Mouse (Mus musculus) WW6 (cell line): ENCODE measurements at regions not wholly inside any gene's neighbourhood (a gene's known extent, or its start where the extent isn't known, plus 50 kb on each side); places are given as distances from the start of the nearest gene placed in this dataset.

Experiments
- DNase-seq: peaks from one replicate; pipeline ENCODE4 v3.0.0-alpha.2; 2013; ENCODE audit warnings: low read depth, low spot score

DNA sequence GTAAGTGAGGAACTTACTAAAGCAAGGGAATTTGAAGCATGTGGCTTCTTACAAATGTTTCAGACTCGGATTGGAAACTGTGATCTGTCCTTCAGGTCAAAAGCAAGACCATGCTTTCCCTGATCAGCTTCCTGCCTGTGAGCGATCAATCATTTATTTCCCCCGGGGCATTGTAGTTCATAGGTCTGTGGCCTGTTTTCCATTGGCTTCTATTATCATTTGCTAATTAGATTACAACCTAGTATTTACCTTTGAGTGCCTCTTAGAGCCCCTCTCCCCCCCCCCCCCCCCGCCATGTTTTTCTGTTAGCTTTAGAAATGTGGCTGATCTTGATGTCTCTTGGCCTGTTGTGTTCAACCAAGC lies 634.1 kb downstream of the Epha4 start:
- DNase-seq, result no peak

DNA sequence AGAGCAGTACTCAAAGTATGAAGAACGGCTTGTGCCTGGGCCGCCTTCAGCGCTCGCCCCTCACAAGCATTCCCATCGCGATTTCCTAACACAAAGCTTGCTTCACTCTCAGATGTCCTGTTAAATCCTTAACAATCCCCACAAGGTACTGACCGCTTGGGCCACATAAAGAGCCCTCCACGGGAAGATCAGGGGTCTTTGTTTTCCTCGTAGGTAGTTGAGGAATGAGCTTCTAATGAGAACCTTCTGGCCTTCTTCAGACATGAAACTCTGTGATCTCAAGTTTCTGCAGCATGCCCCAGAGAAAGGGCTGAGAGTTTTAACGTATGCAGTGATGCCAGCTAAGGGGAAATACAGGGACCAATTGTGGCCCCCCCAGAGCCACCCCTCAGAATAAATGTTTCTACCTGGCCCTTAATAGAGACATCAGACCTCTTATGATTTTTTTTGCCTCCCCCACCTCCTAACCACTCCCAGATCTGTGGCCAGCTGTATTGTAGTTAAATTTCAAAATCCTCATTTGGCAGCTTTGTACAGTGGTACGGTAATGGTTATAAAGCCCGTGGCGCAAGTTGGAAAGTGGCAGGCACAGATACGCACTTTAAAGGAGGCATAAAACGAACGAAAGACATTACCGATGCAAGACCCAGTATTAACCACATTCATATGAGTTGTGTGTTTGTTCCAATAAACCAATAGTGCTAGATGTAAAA lies 618.6 kb downstream of the Epha4 start:
- DNase-seq, result no peak

DNA sequence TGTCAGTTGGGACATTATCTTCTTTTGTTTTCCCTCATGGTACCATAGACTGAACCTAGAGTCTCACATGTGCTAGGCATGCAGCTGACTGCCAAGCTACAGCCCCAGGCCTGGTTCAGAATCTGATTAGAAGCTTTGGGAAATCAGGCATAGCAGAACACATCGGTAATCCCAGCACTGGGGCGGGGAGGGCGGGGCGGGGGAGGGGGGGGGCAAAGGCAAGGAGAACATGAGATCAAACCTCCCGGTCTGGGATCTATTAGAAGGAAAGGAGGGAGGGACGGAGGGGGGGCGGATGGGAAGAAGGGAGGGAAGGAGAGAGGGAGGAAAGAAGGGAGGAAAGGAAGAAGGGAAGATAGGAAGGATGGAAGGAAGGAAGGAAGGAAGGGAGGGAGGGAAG lies 617.5 kb downstream of the Epha4 start:
- no peak for DNase-seq

DNA sequence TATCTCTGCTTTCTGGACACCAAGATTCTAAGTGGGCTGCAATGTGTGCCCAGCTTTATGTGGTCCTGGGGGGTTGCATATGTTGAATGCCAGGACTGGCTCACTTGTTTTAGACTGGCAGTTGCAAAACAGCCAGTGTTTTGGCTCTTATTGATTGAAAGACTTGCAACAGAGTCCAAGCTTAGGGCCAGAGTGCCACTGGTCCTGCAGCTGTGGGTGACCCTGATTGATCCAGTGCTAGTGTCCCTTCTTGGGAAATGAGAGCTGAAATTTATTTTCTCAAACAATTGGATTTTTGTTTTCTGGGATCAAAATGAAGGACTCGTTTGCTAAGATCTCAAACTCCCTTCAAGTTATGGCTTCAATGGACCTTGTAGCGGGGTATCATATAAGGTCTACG lies 603.4 kb downstream of the Epha4 start:
- DNase-seq, result no peak

DNA sequence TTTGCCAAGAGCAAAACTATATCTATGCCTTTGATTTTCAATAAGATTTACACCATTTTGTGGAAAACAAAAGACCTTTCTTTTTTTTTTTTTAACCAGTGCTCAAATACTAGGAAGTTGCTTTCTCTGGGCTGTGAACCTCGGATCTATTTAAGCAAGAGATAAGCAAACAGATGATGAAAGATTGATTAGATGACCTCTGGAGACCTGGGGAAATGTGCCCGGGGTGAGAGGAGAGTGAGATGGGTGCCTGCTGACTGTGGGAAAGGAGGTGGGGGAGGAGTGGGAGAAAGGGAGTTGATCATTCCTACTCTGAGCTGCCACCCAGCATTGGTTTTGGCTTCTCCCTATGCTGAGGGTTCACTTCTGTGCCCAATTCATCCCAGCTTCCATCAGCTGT lies 595.3 kb downstream of the Epha4 start:
- DNase-seq, result no peak

DNA sequence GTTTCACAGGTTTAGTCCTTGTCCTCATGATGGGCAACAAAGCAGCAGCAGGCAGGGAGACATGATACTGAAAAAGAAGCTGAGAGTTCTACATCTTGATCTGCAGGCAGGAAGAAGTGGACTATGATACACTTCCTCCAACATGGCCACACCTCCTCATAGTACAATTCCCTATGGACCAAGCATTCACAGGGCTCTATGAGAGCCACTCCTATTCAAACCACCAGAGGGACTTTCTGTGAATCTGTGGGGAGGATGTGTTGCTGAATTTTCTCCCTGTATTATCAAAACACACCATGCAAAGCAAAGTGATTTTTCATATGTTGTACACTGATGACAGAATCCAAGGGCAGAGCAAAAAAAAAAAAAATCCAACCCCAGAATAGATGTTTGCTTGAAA lies 594.3 kb downstream of the Epha4 start:
- no peak for DNase-seq

DNA sequence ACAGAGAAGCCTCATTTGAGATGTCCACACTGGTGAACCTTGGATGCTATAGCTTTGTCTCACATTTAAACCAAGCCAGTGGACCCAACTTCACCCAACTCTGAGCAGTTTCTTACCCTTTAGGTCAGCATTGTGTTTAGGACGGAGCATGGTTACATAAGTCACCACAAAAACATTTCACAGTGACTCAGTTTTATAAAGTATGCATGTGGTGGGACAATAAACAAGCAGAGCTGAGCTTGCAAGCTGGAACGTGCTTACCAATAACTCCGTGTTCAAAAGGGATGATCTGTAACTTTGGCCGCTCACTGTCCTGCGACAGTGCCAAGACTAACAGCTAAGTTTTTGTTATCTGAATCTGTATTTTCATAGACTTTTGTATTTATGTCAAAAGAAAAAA lies 587.8 kb downstream of the Epha4 start:
- DNase-seq, result no peak

DNA sequence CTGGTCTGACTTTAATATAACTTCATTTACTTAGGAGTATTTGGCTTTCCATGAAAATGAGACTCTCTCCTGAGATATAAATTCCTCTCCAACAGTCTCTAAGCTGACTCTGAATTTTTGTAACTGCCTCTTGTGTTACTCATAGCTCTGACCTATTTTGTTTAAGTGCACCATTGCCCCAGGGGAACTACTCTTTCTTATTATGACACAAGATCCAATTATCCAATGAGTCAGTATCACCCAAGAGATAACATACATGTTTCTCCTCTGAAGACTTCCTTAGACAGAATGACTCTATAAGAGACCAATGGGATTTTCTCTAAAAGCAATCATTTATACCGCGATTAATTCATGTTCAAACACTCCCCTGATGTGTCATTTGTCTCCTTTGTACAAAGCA lies 586.9 kb downstream of the Epha4 start:
- no peak for DNase-seq

DNA sequence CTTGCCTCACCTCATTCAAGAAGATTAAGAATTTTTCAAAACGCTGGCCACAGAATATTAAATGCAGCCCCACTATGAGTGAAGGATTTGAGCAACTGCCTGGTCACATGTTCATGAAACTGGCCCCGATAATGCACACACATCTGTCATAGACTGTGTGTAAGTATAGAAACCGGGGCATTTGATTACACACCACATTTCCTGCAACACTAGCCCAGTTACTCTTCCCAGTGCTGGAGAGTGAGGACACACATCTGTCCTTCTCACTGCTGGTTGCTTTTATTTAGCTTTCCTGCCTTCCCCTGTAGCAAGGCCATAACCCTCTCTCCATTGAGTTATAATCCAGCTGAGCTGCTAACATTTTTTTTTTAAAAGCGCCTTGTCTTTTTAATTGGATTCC lies 581.4 kb downstream of the Epha4 start:
- DNase-seq, result no peak

DNA sequence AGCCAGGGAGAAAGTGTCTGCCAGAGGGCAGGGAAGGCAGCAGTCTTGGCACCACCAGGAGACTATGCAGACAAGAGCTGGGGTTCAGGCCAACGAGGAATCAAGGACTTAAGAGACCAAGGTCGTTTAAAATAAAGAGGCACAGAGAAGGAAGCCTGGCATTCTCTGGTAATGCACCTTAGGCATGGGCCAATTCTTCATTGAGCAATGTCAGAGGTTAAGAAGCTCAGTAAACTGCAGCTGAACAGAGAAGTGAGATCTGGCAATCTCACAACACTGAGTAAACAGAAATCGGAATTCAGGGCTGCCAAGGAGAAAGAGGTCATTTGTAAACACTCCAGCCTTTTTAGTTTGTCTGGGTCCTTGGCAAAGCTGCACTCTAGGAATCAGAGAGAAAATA lies 572.2 kb downstream of the Epha4 start:
- DNase-seq, result no peak

DNA sequence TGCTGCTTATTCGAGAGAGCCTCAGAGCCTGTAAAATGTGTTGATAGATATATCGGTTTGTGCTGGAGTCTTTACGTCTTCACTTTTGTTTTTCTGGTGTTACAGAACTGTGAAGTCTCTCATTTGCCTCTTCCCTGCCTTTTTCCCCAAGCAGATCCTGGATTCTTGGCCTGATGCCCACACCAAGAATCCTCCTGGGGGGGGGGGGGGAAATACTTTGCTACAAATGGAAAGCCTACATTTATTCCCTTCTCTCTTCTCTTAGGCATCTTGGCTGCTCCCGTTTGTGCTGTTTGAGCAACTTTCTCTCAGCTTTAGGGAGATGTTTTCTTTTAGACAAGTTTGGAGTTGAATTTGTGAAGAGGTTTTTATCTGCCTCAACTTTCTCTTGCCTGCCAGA lies 570.8 kb downstream of the Epha4 start:
- DNase-seq, result no peak

DNA sequence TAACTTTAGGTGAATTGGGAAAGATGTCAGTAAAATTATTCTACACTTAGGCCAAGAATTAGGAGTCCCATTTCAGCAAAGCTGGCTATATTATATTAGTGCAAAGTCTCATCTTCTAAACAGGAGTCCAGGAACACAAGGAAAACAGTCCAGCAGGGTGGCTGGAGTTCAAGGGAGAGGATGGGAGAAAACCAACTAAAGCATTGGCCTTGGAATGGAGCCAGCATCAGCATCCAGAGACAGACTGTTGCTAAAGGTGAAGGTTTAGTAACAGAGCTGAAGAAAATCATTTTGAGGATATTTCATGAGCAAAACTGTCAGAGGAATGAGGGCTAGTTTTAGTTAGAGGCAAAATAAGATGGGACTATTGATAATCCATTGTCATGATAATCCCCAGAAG lies 559.9 kb downstream of the Epha4 start:
- no peak for DNase-seq

DNA sequence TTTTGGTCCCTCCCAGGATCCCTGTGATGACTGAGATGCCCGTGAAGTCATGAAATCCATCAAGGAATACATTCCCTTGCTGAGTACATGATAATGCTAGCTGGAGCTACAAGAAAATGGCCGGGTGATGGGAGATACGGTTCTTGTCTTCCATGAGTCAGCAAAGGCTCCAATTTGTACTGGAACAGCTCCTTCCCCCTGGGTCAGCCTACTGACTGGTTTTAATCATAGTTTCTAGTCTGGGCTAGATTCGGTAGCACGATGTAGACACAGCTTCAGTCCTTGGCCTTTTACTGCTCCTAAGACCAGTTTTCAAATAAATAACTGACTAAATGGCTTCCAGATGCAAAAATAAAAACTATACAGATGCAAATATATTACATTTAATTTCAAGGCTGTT lies 557.5 kb downstream of the Epha4 start:
- DNase-seq, result no peak

DNA sequence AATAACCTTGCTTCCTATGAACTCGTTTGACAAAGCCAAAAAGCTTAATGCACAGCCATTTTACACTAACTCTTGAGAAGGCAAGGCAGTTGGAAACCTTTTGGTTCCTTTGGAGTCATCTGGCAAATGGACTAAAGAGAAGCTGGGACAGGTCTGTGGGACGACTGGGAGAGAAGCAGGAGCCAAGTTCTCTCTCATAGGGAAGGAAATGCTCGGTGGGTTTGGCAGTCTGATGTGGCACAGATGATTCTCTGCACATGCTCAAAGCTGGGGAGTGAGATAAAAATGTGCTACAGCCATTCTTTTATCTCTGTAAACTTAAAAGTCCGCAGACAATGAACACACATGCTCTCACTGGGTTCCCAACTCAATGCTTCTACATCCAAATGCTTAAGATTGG lies 556.2 kb downstream of the Epha4 start:
- DNase-seq, result no peak

DNA sequence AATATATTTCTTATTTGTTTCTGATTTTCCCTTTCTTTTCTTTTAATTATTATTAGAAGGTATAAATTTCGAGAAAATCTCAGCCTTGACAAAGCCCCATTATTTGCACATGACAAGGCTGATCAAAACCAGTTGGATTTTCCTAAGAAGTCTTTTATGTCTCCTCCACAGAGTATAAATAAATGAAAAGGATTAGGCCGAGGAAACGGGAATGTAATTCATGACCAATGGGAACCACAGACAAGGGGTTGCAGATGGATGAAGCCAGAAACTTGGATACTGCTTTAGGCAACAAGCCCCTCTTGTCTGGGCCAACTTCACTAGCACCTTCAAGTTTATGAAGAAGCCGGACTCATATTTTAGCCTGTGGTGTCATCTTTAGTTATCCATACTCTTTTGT lies 542.4 kb downstream of the Epha4 start:
- DNase-seq, result no peak

DNA sequence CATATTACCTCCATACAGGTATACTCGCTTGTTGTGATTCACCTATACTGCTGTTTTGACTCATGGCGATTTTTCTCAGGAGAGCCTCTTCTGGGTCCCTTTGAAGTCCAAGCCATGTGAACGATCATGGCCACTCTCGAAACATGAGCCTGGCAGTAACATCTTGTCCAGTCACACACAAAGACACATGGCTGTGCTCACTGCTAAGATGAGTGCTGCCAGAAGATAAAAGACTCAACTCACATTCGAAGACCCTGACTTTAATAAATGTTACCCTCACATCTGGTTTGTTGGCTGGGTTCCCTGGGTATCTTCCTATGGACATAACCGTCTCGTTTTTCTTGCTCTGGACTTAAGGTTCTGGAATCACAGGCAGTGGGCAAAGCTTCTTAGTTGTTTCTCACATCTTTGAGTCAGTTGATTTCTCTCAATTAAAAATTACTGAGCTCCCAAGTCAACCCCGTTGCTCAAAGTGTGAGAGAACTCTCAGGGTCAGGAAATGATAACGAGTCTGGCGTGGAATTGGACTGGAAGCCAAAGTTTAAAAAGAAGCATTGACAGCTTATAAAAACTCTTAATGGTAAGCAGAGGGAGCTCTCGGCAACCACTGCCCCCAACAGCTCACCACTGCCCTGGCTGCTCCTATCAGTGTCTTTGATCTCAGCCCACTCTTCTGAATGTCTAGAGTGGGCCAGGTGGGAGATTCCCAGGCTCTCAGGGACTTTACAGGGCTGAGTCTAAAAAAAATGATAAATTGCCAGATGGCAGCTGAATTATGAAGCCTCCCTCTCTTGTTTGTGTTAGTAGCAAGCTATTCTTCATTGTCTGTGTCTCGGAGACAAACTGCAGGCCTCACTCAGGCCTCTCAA lies 539.6 kb downstream of the Epha4 start:
- DNase-seq, result no peak

DNA sequence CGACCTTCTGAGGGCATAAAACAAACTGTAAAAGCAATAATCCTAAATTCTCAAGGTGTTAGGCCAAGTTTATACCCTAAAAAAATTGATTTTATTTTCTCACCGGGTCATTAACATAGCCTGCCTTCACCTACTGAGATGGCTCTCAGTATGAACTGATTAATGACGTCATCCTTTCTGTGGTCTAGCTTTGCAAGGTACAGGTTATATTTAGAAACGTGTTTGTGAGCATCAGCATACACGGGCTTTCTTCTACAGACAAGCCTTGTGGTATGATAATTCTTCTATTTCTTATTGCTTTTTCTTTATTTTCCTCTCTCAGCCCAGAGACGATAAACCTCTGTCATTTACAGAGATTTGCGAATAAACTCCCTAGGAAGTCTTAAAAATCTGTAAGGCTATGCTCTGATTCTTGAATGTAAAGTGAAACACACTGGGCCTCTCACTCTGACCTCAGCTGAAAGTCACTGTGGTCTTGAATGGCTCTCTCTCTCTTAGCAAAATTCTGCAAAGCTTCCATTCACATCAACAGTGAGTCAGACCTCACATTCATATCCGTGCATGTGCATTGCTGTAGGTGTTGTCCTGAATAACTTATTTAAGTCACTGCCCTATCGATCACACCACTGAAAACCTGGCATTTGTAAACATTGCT lies 534.3 kb downstream of the Epha4 start:
- DNase-seq, result no peak

DNA sequence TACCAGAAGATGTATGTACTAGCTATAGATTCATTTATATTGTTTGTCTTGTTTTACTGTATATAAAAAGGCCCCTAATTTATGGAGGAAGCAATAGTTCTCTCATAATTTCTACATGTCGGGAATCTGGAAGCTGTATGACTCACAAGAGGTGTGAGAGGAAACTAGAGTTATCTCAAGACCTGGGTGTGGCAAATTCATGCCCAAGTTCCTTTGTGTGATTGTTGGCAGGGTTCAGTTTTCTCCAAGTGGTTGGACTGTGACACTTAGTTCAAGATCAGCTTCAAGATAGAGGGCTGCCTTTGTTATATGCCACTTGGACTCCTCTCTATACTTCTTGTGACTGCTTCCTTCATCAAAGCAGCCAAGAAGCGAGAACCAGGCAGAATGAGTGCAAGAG lies 521.1 kb downstream of the Epha4 start:
- DNase-seq, result no peak

DNA sequence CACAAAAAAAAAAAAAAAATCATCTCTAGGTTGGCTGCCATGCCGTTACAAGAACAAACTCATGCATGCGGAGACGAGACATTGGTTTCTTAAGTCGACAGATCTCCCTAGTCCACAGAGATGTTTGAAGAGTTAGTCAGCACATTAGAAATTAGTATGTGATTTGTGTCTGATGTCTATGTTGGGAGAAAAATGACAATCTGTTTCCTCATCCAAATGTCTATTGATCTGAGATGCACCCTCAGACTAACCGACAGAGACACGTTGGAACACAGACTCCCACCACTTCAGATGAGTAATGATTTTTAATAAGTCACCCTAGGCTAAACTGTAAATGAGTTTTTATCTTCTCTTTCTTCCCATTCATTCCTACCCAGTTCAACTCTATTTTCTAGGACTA lies 506.9 kb downstream of the Epha4 start:
- DNase-seq, result no peak

DNA sequence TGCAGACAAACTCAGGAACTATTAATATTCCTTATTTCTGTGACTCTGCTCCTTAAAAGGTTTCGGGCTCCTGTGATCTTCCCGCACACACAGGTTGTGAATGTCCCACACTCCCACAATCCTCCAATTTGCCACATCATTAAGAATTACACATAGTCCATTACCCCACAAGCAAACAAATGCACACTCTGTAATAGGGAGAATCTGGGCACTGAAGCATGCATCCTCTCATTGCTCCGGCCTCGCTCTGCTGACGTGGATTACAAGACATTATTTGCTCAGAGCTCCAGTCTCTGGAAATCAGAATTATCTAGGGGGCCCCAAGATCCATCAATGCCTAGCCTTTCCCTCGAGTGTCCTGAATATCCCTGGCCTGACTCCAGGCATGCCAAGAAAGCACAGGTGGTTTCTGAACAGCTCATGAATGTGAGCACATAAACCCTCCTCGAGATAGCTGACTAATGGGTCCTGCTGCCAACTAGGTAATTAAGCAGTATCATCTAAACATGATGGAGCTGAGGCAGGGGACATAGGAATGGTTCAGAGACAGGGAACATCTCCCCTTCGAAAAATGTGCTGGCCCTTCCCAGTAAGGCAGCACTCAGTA lies 504.2 kb downstream of the Epha4 start:
- DNase-seq, result no peak

DNA sequence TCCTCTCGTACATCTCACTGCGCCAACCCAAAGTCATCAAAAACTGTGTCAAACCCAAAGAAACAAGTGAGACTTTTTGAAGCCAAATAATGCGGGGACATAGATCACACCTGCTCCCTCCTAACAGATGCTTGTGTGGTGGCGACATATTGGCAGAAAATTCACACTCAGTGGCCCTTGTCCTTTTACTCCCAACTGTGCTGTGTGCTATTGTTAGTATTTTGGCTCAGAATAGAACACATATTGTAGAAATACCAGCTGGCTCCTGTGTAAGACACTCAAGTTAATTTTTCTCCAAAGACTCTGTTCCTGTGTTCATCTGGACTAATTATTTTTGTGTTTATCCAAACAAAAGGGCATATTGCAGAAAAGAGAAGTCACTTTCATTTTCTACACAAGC lies 487.2 kb downstream of the Epha4 start:
- no peak for DNase-seq

DNA sequence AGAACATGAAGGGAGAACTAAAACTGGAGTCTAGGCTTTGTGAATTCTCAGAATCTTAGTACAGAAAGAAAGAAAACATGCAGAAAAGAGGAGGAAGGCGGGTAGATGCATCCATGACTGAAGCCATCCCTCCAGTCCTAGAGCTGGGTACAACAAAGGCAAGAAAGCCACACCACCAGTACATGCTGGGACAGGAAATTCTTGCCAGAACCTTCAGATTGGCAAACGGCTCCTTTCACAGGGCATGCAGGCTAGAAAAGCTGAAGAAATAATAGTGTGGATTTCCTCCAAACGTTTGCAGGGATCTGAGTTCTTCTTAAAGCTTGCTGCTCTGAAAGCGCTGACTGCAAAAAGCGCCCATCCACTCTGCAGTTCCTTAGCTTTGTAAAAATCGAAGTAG lies 486.7 kb downstream of the Epha4 start:
- DNase-seq, result no peak

DNA sequence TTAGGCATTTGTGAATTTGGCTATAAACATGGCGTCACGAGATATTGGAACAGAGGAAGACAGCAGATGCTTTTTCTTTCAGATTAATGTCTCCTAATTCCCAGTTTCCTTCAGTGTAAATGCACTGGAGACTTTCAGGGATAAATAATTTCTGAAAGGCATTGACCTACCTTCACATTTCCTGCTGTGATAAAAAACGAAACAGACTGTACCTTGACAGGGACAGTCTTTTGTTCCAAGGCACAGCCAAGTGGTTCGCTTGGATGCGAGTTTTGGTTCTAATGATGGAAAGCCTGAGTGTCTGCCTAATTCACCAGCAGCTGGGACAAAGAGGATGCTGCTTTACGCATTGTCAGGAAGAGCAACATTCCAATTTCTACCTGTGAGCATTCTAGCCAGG lies 485.8 kb downstream of the Epha4 start:
- no peak for DNase-seq
